In the genomic region with DNA sequence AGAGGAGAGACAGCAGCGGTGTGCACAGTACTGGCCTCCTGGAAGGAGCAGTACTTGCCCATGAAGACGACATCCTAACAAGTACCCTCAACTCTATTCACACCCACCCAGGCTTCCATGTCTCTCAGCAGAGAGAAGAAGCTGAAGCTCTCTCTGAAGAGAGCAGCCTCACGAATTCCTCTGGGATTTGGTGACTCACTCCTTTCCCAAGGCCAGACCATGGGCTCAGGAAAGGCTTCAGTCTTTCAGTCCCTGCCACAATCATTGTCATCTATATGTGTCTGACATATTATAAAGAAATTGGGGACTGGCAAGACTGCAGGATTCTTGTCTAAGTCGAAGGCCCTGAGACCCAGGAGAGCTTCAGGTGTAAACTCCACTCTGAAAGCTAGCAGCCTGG, we compare ENCODE assay signal across 25 mouse cellular contexts.
DNase-seq lines count a peak whose midpoint lies in the region; ATAC-seq and TF ChIP-seq lines count a peak whose summit lies in the region.
"Had no signal": no experiment of that assay in that cellular context is flagged by ENCODE, and none has a peak within 500 bp of the region (broad histone marks: within the 10 kb centered on the region; RNA-seq: fewer than 3 reads in every experiment).

No protein-coding gene starts in this region.

- POLR2A ChIA-PET in Patski (lab: Charles Lee), result no interaction called here

- no peak overlapping the region for H3K4me3 ChIP-seq in left cerebral cortex, adult 2 months
- no peak overlapping the region for H3K4me3 ChIP-seq in midbrain, embryonic 13.5 days (replicated peaks)
- H3K4me3 ChIP-seq: forebrain, embryonic 10.5 days; forebrain, embryonic 13.5 days; heart, embryonic 12.5 days; heart, embryonic 15.5 days; hindbrain, embryonic 10.5 days; hindbrain, embryonic 13.5 days; intestine, embryonic 15.5 days had no signal

- H3K4me2 ChIP-seq in midbrain, embryonic 13.5 days (replicated peaks), result no peak overlapping the region
- H3K4me2 ChIP-seq: forebrain, embryonic 13.5 days; heart, embryonic 12.5 days; heart, embryonic 15.5 days; hindbrain, embryonic 13.5 days; intestine, embryonic 15.5 days had no signal

- CTCF ChIA-PET in Patski (lab: Charles Lee), result no interaction called here

- peaks cover 5% of the 10 kb centered on the region; the same call in 1 of the 2 replicates for H3K4me1 ChIP-seq in midbrain, embryonic 13.5 days (replicated peaks)
- H3K4me1 ChIP-seq: hindbrain, embryonic 10.5 days; intestine, embryonic 15.5 days had no signal

- 0 out of 2 replicates have a peak overlapping the region, but pooled peaks have one; percentile 21 for H3K27ac ChIP-seq in left cerebral cortex, adult 2 months
- H3K27ac ChIP-seq in midbrain, embryonic 13.5 days, result no peak overlapping the region
- H3K27ac ChIP-seq: forebrain, embryonic 10.5 days; forebrain, embryonic 13.5 days; heart, embryonic 15.5 days; hindbrain, embryonic 10.5 days; hindbrain, embryonic 13.5 days; intestine, embryonic 15.5 days had no signal

- no peak overlapping the region for H3K9ac ChIP-seq in midbrain, embryonic 13.5 days (replicated peaks)
- H3K9ac ChIP-seq: forebrain, embryonic 13.5 days; heart, embryonic 12.5 days; heart, embryonic 15.5 days; hindbrain, embryonic 13.5 days; intestine, embryonic 15.5 days had no signal

- in situ Hi-C loops in Patski (cut with MboI; ENCODE audit: low pct_unique_long_range_greater_than_20kb), result no loop called here

- H3K9me3 ChIP-seq in midbrain, embryonic 13.5 days, result no peaks in the 10 kb centered on the region
- H3K9me3 ChIP-seq: forebrain, embryonic 10.5 days; forebrain, embryonic 13.5 days; heart, embryonic 12.5 days; heart, embryonic 15.5 days; hindbrain, embryonic 10.5 days; hindbrain, embryonic 13.5 days; intestine, embryonic 15.5 days had no signal

- intact Hi-C loops in left cerebral cortex, adult 2 months (cut with DNase I), result no loop called here
- intact Hi-C loops in left cerebral cortex, postnatal 36 days (cut with DNase I), result loop anchor here (5.0 kb wide), 1 partner anchor 51 kb away; no protein-coding TSS in a partner anchor

- no peak for TF ChIP-seq CTCF in left cerebral cortex, adult 2 months (IDR thresholded peaks at IDR 0.05)
- TF ChIP-seq CTCF in Patski (IDR thresholded peaks at IDR 0.05), result no peak

- WGBS in midbrain, embryonic 13.5 days, result 92% methylated on average over 4 of the region's 4 CpGs

- H3K36me3 ChIP-seq in midbrain, embryonic 13.5 days, result no peaks in the 10 kb centered on the region
- H3K36me3 ChIP-seq: forebrain, embryonic 10.5 days; heart, embryonic 12.5 days; heart, embryonic 15.5 days; hindbrain, embryonic 10.5 days; hindbrain, embryonic 13.5 days; intestine, embryonic 15.5 days had no signal

- peak; percentile 35 for ATAC-seq in Patski
- no peak for ATAC-seq in midbrain, embryonic 13.5 days
- ATAC-seq: forebrain, embryonic 13.5 days; forebrain, embryonic 16.5 days; hindbrain, embryonic 16.5 days; intestine, embryonic 15.5 days had no signal

- DNase-seq in adrenal gland, postnatal 36 days, result peak; percentile 34 to 63
- DNase-seq in adrenal gland, postnatal 25 days, result no peak
- DNase-seq in left cerebral cortex, adult 2 months (ENCODE audit: extremely low spot score in 1 of 2, low spot score in 2 of 2), result no peak
- no peak for DNase-seq in left cerebral cortex, postnatal 36 days (ENCODE audit: low spot score in 2 of 2)
- DNase-seq in Patski (ENCODE audit: low read depth, low spot score), result no peak
- DNase-seq in cerebellum, adult 9-11 months, result no peak
- DNase-seq: adrenal gland, postnatal 10 days; cerebellum, adult 8-10 months; cerebellum, postnatal 14 days; gastrocnemius, postnatal 14 days; heart, adult 18-20 months; heart, postnatal 10 days; heart, postnatal 36 days; kidney, adult 18-20 months; kidney, adult 9 months had no signal

- no peaks in the 10 kb centered on the region for H3K27me3 ChIP-seq in Patski
- H3K27me3 ChIP-seq in midbrain, embryonic 13.5 days, result no peaks in the 10 kb centered on the region
- H3K27me3 ChIP-seq: forebrain, embryonic 13.5 days; heart, embryonic 12.5 days; heart, embryonic 15.5 days; hindbrain, embryonic 13.5 days; intestine, embryonic 15.5 days had no signal

Comparison
In these comparisons a context has a peak if more than half of its experiments do, and no peak if none do; other contexts are left out.
1. DNase-seq: peak in adrenal gland, postnatal 36 days (2 of 2); none in adrenal gland, postnatal 25 days (single experiment), left cerebral cortex, adult 2 months (0 of 2), left cerebral cortex, postnatal 36 days (0 of 2), Patski (single experiment) and cerebellum, adult 9-11 months (single experiment).